Mouse (Mus musculus) liver, embryonic 14.5 days (tissue): ENCODE measurements at regions not wholly inside any gene's neighbourhood (a gene's known extent, or its start where the extent isn't known, plus 50 kb on each side); places are given as distances from the start of the nearest gene placed in this dataset.

Source experiments
- CTCF ChIP-seq: IDR thresholded peaks from 2 replicates; pipeline ENCODE4 v1.5.1; 2016; ENCODE audit warnings: antibody characterized with exemption, low read depth, control low read depth
- EP300 ChIP-seq: IDR thresholded peaks from 2 replicates; pipeline ENCODE4 v1.6.1; 2016; ENCODE audit warnings: antibody characterized with exemption, low read depth

- no peak for TF ChIP-seq CTCF
- no peak for TF ChIP-seq EP300
Observed at GRCm38 (mm10) chr6:135629236-135629635, 266.9 kb downstream of the Emp1 start.
